Mouse (Mus musculus) left cerebral cortex, postnatal 4 days (tissue): ENCODE results near the gene Slc4a10. TPM values are rescaled to one million over a fixed set of nuclear protein-coding genes. Genes with fewer than 3 reads are reported as not detected.
A peak's percentile ranks its signal among the peaks of the same experiment; 100 is the strongest.

ENCODE experiments used
- DNase-seq: peaks from one replicate; pipeline ENCODE4 v3.0.0-alpha.2; 2022
- intact Hi-C: fragments of 180-260 bp; cut with DNase I; formaldehyde crosslinking; loops from one replicate; pipeline ENCODE4 v1.15.1; 2025
- total RNA-seq, 2 experiments: library from RNA; stranded (reverse); gene quantifications; 2 replicates each; pipeline ENCODE4 v1.2.3; 2021

Gene Slc4a10
- total RNA-seq, 2 experiments from 2014 or later: 78.8 to 80.1 TPM

DNA sequence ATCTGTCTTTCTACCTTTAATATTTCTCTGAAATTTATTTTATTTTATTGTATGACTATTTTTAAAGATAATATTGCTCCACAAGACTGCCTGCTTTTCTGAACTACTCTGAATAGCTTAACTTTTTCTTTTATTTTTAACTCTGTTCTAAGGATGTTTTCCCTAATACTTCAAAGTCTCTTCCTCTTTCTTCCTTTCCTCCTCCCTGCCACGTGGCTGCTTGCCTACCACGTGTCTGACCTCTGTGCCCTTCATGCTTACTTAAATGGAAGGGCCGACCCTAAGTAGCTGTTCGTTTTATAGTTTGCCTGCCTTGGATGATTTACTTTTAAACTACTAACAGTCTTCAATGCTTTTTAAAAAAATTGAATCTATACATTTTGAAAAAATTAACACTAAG is 225.6 kb downstream of the Slc4a10 start:
- intact Hi-C loops: no loop called here
- DNase-seq: no peak

DNA sequence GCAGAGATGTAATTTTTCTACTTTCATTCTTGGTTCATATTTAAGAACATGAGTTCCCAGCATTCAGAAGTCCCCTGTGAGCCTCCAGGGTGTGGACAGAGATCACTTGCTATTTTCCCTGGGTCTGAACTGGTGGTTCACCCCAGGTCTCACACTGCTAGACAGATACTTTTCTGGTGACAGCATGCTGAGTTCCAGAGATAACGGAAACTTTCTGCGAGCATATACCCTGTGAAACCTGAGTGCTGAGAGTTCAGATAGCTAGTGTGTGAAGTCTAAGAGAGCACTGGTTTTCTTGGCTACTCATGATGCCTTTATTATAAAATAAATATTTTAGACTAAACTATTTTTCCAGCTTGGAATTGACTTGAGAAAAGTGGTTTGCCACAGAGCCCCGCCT is 232.5 kb downstream of the Slc4a10 start:
- no peak for DNase-seq
- intact Hi-C loops: no loop called here

DNA sequence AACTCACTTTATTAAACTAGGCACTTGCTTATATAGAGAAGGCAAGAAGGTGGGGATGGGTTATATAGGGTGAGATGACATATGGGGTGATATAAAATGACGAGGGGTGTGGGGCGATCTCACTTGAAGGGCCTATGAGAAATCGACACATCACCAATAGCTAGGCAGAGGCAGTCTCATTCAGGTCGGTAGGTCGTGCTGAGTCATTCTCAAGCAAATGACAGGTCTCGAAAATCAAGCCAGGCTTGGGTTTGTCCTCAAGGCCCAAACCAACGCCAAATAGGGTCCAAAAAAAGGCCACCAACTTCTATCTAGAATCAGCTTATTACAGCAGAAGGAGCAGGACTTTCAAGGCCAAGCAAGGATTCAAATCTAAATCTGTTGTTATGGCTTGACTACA is 233.5 kb downstream of the Slc4a10 start:
- intact Hi-C loops: loop anchor here (10.0 kb wide), 1 partner anchor 465 kb away; no protein-coding TSS in a partner anchor
- no peak for DNase-seq

DNA sequence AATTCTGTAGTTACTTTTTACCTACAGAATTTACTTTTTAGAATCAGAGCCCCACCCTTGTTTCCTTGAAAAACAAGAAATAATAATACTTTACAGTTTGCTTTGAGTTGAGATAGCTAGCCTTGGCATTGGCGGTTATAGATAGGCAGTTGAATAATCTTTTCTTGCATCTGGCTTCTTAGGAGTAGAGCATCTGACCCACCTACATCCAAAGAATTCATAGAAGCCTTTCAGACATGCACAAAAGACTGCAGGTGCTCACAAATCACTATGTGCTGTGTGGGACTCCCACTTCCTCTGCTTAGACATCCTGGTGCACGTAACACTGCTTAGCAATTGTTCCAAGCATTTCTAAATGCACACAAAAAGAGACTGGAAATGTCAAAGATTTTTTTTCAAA is 238.8 kb downstream of the Slc4a10 start:
- intact Hi-C loops: loop anchor here (5.0 to 10.0 kb wide), 2 partner anchors 470 to 643 kb away; no protein-coding TSS in a partner anchor
- no peak for DNase-seq

DNA sequence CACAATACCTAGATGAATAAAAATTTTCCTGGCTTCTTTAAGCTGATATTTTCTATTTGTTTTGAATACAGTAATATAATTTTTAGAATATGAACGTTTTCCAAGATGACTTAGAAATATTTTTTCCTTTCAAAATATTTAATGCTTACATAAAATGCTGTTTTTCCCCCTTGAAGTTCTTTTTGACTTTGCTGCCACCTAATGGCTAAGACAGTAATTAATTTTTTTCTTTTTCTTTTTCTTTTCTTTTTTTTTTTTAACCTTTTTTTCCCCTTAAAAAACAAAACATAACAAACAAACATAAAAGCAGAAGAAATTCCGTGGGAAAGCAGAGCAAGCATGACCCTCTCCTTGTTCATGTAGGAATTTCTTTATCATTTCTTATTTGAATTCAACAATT is 239.6 kb downstream of the Slc4a10 start:
- no peak for DNase-seq
- intact Hi-C loops: loop anchor here (5.0 to 10.0 kb wide), 2 partner anchors 471 to 644 kb away; no protein-coding TSS in a partner anchor

DNA sequence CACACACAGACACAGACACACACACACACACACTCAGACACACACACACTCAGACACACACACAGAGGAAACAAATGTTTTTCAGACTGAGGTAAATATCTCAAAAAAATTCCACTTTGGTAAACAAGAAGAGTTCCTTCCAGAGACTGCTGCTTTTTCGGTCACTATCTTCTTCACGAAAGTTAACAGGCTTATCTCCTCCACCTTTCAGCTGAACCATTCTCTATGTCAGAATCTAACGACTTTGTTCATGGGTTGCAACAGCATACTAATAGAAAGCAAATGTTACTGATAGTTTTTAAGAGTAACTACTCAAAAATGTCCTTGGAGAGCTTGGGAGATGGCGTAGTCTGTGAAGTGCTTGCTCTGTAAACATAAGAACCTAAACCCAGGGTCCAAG is 241.3 kb downstream of the Slc4a10 start:
- intact Hi-C loops: loop anchor here (5.0 to 10.0 kb wide), 2 partner anchors 473 to 645 kb away; no protein-coding TSS in a partner anchor
- DNase-seq: no peak

DNA sequence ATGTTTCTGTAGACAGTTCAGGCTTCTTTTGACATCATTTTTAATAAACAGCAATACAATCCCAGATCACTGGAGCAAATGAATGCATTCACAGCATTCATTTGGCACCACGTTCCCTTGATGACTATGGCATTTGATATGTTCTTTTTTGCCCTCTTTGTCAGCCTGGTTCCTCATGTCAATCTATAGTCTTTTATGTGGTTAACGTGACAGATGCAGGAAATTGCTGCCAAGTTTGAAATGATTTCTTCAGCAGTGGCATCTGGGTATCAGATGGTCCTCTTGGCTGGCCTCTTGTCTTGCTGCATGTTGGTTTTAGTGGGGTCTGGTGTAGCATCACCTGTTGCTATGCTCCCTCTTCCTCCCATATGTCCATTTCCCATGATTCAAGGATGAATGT is 247.6 kb downstream of the Slc4a10 start:
- intact Hi-C loops: no loop called here
- DNase-seq: peak; percentile 36

DNA sequence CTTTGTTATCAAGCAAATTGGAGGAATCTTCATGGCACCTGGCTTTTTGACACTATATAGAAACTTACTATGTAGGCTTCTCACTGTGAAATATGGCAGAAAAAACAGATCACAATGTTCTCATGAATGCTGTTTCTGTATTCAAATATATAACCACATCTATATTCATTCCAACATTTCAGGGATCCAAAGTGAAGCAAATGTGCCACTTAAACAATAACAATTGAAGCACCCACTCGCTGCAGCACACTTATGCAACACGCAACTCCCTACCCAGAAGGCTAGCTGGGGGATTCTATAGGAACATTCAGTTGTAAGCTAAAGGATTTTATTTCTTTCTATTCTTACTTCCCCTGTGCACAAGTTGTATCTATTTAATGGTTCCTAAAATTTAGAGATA is 255.5 kb downstream of the Slc4a10 start:
- no peak for DNase-seq
- intact Hi-C loops: no loop called here

DNA sequence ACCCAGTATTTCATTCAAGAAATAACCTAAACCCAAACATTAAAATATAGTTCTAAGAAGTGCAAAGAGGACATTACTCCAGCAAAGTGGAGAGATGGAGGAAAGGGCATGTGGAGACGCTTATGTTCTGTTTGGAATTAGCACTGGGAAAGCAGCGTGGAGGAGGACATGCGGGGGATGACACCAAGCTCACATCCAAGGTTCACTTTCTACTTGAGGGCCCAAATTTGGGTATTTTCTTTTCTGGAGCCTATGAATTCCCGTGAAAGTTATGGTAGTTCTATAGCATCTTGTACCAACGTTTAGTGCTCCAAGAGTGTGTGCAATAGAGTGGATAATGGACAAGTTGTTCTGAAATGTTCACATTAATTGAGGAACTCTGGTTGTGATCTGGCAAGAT is 260.7 kb downstream of the Slc4a10 start:
- no peak for DNase-seq
- intact Hi-C loops: no loop called here

DNA sequence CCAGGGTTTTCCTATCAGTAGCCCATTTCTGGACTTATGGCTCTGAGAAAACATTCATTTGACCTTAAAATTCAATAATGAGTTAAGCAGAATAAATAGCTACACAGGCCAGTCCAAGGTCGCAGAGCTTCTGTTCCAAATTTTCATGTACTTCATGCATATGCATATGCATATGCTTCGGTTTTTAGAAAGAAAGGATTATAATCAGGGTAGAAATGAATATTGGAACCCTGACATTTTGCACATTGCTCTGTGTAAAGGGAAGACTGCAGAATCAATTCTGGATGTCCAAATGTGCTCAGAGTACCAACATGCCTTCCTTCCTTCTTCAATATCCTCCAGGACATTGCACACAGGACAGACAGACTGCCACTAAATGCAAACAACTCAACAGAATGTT is 261.2 kb downstream of the Slc4a10 start:
- intact Hi-C loops: no loop called here
- DNase-seq: no peak

DNA sequence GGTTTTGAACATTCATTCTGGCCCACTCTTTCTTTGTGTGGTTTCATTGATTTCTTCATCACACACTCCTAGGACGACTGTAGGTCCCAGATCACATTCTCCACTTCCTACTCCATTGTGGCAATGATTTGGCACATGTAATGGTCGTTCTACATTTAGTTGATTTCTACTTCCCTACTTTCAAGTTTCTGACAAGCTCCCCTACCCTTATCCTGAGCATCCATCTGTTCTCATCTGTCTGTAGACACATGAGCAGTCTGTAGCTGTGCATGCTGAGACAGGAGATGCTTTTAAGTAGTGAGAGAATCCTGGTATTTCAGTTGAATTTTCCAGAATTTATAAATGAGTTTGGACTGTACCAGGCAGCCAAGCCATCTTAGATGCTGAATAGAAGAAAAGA is 270.7 kb downstream of the Slc4a10 start:
- intact Hi-C loops: no loop called here
- no peak for DNase-seq

DNA sequence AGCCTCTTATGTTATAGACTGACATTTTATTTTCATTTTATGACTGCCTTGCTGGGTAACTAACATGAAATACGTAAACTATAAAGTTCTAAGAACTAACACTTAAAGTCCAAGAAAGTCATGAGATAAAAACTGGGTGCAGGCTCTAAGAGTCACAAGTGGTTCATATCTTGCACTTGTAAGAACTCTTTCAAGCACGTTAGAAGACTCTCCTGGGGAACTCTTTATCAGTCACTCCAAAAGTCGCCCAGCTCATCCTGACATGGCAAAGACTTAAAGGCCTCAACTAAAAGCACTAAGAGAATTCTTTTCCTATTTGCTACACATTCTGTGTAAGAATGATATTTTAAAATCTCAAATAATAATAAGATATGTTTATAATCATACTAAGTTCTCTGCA is 273.2 kb downstream of the Slc4a10 start:
- intact Hi-C loops: no loop called here
- no peak for DNase-seq

DNA sequence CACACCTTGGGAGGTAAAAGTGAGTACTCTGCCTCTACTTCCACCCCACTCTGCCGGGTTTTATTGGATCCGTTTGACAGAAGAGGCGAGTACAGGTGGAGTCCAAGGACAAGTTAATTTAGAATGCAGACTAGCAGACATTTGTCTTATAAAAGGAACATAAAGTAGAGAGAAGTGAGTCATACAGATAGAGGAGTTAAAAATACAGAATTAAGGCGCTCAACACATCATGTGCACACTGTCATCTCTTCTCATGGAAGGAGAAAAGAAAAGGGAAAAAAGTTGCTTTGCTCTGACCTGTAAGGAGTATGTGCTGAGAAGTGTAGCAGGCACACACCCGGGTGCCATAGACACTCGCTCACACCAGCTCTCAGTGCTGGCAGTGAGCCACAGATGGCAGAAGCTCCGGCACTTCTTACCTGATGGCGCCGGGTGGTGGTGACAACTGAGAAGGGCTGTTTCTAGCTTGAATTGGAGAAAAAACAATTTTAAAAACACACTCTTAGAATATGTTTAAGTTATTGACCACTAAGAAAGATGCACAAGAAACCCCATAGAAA is 276.9 kb downstream of the Slc4a10 start:
- intact Hi-C loops: no loop called here
- DNase-seq: peak; percentile 53

DNA sequence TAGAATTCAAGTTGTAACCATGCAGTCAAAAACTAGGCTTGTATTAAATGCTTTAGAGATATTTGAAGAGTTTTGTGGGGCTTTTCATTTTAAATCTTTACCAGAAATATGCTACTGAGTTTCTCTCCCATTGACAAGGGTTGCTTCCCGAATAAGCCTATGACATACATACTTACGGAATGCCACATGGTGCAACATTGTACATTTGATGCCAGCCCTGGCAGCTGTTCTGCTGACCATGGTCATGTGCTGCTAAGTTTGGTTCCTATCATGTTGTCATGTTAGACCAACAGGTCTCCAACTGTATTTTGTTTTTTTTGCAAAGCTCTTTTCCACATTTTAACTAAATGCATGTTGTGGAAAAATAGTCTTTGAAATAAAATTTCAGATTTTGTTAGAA is 279.1 kb downstream of the Slc4a10 start:
- DNase-seq: no peak
- intact Hi-C loops: no loop called here

DNA sequence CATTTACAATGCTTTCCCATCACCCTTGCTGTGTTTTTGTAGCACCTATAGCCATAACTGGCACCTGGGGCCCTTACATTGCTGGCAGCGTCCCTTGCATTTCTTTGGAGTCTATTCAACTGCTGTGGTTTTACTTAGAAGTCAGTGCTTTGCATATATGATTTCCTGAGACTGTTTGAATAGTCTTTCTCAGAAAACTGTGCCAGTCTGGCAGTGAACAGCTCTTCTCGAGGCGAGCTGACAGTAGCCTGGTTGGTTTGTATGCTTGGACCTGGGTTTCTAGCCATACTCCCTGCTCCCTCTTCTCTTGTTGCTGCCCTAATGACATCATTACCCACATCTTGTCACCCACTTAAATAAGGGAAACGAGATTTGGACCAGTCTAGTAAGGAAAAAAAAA is 285.7 kb downstream of the Slc4a10 start:
- no peak for DNase-seq

DNA sequence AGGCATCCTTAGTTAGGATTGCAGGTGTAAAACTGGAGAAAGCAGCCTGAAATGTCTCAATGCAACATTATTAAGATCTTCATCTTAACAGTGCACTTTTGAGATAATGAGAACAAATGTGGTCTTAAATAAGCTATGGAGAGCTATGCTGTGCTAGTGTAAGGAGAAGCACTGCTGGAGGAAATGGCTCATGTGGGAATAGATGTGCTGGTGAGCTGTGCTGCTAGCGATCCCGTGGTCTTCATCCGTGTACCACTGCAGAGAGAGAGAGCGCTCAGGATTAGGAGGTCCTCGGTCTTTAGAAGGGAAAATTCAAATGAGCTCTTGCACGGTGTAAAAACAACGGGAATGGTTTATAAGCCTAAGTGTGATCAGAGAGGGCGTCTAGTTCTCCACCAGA is 286.2 kb downstream of the Slc4a10 start:
- no peak for DNase-seq

More for the DNA sequence above, 285.7 kb downstream of the Slc4a10 start:
- intact Hi-C loops: no loop called here

DNA sequence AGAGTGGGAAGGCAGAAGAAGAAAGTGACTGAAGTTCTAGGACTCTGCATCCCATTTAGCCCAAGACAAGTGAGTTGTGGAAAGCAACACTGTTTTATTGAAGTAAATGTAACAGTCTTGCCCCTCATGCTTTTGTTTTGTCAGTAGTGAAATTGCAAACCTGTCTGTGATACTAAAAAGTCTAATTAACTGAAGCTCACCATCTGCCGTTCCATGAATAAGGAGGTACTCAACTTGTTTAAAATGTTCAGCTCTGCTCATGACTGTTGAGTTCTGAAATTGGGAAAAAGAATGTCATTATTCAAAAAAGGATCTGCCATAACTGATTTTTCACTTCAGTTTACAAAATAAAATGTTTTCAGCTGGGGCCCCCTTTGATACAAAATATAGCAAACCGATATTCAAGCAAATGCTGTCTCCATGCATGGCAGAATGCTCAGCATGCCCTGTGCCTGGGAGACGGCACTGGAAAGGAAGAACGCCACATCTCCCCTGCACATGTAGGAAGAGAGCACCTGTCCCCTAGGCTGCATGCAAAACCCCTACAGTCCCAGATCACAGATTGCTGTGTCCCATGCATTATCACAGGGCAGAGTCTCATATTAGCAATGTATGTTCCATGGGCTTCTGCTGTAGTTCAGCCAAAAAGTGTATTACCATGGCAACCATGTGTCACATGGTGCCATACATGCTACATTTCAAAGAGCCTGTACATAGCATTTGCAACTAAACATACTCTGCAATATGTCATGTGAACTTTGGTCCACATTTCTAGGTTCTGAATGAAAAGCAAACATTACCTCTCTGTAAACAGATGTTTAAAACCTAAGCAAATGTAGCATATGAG is 288.4 kb downstream of the Slc4a10 start:
- DNase-seq: no peak
- intact Hi-C loops: no loop called here

More for the DNA sequence above, 286.2 kb downstream of the Slc4a10 start:
- intact Hi-C loops: no loop called here

DNA sequence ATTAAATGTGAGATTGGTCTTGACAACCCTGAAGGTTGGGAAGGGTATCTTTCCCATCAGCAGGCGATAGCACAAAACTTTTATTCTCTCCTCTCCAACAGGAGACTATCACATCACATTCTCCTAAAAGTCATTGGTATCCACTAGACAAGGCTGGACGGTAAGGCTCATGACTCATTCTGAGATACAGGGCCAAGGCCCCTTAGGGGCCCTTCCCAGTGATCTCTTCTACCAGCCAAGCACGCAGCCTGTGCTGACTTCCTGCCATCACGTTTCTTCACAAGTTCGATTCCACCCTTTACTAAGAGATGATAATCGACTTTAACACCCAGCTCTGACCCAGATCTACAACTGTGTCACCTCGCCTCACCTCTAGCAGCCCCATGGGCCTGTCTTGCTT is 290.8 kb downstream of the Slc4a10 start:
- no peak for DNase-seq
- intact Hi-C loops: no loop called here

DNA sequence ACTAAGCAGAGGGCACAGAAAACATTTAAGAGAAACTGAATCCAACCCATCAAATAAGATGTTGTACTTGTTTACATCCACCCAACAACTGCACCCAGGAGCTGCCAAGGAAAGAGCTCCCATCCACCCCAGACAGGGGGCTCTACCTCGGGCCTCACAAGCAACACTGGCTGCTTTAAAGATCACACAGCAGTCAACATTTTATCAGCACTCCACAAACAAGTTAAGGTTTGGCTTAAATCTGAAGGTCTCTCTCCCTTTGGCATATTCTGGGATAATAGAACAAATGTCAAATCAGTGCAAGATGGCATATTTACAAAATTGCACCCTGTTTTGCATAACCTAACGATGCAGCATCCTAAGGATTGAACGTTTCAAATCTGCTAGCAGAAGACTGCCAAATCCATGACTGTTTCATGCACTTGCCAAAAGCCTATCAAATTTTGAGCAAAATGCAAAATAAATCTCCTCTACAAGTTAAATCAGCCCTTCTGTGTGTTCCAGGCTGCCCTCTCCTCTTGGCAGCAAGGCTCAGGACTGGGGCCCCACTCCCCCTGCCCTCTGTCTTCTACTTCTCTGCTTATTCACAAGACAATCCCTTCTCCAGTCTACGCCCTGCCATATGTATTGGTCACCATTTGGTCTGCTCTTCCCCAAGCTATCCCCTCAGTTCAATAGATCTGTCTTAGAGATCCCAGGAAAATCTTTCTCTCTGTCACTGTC is 293.1 kb downstream of the Slc4a10 start:
- DNase-seq: peak; percentile 27
- intact Hi-C loops: no loop called here

DNA sequence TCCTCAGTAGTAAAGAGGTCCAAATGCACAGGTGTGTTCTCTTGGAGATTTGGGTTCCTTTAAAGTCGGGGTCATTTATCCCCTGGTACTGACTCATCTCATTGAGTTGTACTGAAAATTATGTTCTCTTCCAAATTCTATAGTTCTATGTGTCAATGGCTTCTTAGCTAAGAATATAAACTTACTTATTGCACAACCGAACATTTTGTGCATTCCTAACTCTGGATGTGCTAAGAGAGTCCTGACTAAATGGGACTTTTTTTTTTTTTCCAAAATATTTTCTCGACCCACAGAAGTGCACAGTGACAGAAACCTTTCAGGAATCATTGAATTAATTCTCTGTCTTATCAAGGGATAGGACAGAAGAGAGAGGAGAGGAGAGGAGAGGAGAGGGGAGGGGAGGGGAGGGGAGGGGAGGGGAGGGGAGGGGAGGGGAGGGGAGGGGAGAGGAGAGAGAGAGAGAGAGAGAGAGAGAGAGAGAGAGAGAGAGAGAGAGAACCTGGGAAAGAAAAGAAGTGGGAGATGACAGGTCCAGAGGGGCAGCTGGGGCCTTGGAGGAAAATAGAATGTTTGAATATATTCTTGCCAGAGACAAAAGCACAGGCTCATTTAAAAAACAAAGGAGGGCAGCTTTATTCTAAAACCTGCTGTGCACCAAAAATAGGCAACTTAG is 294.9 kb downstream of the Slc4a10 start:
- no peak for DNase-seq
- intact Hi-C loops: no loop called here

DNA sequence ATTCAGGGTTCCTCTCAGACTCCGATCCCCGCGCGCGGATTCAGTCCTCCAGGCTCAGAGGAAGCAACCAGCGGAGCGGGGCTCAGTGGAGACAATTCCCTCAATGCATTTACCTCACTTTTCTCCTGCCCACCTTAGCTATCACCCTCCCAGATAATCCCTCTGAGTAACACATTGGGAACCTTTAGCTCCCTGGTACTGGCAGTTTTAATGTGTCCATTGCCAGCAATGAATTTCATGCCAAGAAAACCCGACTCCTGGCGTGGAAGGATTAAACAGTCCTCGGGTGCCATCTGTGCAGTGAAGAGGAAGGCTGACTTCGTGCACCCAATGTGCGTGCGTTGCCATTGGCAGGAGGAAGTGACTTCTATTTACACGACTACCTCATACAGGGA is 295.5 kb downstream of the Slc4a10 start:
- intact Hi-C loops: no loop called here

More for the DNA sequence above, 295.5 kb downstream of the Slc4a10 start:
- DNase-seq: peak; percentile 68
